Mouse (Mus musculus) kidney, embryonic 15.5 days (tissue): Measurements from ENCODE around the gene Pank4. TPM values are rescaled to one million over a fixed set of nuclear protein-coding genes. Genes with fewer than 3 reads are reported as not detected.
A peak's percentile ranks its signal among the peaks of the same experiment; 100 is the strongest.

ENCODE experiments used
- ATAC-seq: fragments of 200-750 bp; cut with Nextera tagmentation; replicated peaks from 2 replicates; pipeline ENCODE4 v1.8.0; 2017; ENCODE audit warnings: moderate TSS enrichment; ENCODE audit not compliant: low FRiP score
- H3K27ac ChIP-seq: fragments of 300-500 bp; sonication (generic); 2 replicates; pipeline ENCODE4 v1.5.1; 2015; ENCODE audit warnings: mild to moderate bottlenecking, inconsistent platforms
- H3K27me3 ChIP-seq: fragments of 300-500 bp; sonication (generic); 2 replicates; pipeline ENCODE4 v1.6.1; 2015; ENCODE audit warnings: inconsistent platforms
- H3K36me3 ChIP-seq: fragments of 300-500 bp; sonication (generic); 2 replicates; pipeline ENCODE4 v1.6.1; 2015; ENCODE audit warnings: inconsistent platforms
- H3K4me1 ChIP-seq: fragments of 300-500 bp; sonication (generic); 2 replicates; pipeline ENCODE4 v1.6.1; 2015; ENCODE audit warnings: inconsistent platforms
- H3K4me2 ChIP-seq: fragments of 300-500 bp; sonication (generic); 2 replicates; pipeline ENCODE4 v1.6.1; 2015; ENCODE audit warnings: moderate library complexity, mild to moderate bottlenecking, inconsistent platforms
- H3K4me3 ChIP-seq: fragments of 300-500 bp; sonication (generic); replicated peaks from 2 replicates; pipeline ENCODE4 v1.5.1; 2015; ENCODE audit warnings: mild to moderate bottlenecking, inconsistent platforms
- H3K9ac ChIP-seq: fragments of 300-500 bp; sonication (generic); 2 replicates; pipeline ENCODE4 v1.6.1; 2015; ENCODE audit warnings: mild to moderate bottlenecking, inconsistent platforms
- H3K9me3 ChIP-seq: fragments of 300-500 bp; sonication (generic); replicated peaks from 2 replicates; pipeline ENCODE4 v1.6.1; 2016; ENCODE audit warnings: inconsistent platforms
- WGBS: fragments of 180-500 bp; shearing (Covaris S2); methylation state at CpG from one replicate; pipeline ENCODE4 v1.1.7; 2015; ENCODE audit warnings: mixed read lengths; 5-methylcytosine and 5-hydroxymethylcytosine counted together
- polyA plus RNA-seq: library from polyadenylated mRNA; unstranded; fragments of >200 nt; fragmentation: Nextera tagmentation; extraction: Ambion mirVana; gene quantifications from 2 replicates; pipeline ENCODE4 v1.2.1, GENCODE M21; 2015

The Pank4 gene
- polyA plus RNA-seq, 1 experiment from 2014 or later, result 46.3 TPM

- Histone ChIP-seq H3K36me3 (no peaks in the 10 kb centered on the region), H3K4me2 (peak overlapping the region; percentile 66), H3K9ac (no peak overlapping the region; the same call in 1 of the 2 replicates), H3K9me3 (no peaks in the 10 kb centered on the region), H3K27ac (peak overlapping the region; percentile 68), H3K27me3 (peaks cover 35% of the 10 kb centered on the region), H3K4me3 (peak overlapping the region; percentile 34), H3K4me1 (peaks cover 15% of the 10 kb centered on the region)
- WGBS, result 1% methylated on average over 8 of the region's 8 CpGs
- ATAC-seq, result peak; percentile 91
These were observed 17.6 kb upstream of the Pank4 start for GRCm38 (mm10) chr4:154946319-154946718.

DNA sequence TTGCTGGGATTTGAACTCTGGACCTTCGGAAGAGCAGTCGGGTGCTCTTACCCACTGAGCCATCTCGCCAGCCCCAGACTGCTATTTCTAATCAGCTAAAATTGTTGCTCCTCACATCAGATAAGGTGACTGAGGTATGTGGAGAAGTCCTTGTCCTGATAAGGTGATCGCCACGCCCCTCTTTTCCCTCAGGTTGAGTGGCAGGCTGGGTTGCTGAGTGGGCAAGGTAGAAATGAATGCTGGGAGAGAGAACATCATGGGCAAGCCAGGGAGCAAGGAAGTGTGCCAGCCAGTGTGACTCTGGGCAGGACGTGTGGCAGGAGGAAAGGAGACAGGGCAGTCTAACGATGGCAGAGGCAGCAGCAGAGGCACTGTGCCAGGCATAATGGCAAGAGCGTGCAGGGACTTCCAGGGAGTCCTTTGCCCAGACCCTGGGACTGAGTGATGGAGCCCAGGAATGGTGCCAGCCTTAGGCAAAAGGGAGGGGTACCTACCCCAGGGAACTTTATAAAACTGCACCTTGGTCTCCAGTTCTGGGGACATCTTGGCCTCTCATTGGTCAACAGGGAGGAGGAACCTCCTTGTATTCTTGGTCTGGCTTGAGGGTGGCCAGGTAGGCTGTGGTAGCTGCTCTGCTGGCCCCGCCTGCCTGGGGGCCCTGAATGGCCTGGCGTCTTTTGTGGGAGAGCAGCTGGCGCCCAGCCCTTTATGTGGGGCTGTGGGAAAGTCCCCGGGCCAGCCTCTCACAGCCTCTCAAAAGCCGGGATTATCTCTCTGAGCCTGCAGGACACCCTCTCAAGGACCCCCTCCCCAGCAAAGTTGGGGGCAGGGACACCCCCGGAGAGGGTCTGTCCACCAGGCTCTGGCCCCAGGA lies 15.6 kb upstream of the Pank4 start:
- H3K27me3 ChIP-seq, result peaks cover 52% of the 10 kb centered on the region
- H3K9ac ChIP-seq, result no peak overlapping the region
- no peaks in the 10 kb centered on the region for H3K9me3 ChIP-seq
- peaks cover 25% of the 10 kb centered on the region for H3K4me1 ChIP-seq
- no peaks in the 10 kb centered on the region for H3K36me3 ChIP-seq
- no peak overlapping the region for H3K27ac ChIP-seq
- no peak overlapping the region for H3K4me2 ChIP-seq
- ATAC-seq, result no peak
- 52% methylated on average over 14 of the region's 14 CpGs for WGBS
- H3K4me3 ChIP-seq, result no peak overlapping the region

- Histone ChIP-seq H3K27ac (no peak overlapping the region), H3K9ac (no peak overlapping the region), H3K27me3 (peaks cover 60% of the 10 kb centered on the region), H3K36me3 (no peaks in the 10 kb centered on the region), H3K4me3 (no peak overlapping the region), H3K4me2 (no peak overlapping the region), H3K4me1 (peaks cover 25% of the 10 kb centered on the region), H3K9me3 (no peaks in the 10 kb centered on the region)
- WGBS, result 71% methylated on average over 6 of the region's 6 CpGs
- no peak for ATAC-seq
These were observed 14.9 kb upstream of the Pank4 start for GRCm38 (mm10) chr4:154948940-154949588.

GRCm38 (mm10) chr4:154949589-154949982 lies 14.3 kb upstream of the Pank4 start:
- Histone ChIP-seq H3K27ac (no peak overlapping the region), H3K4me2 (no peak overlapping the region), H3K27me3 (peaks cover 65% of the 10 kb centered on the region), H3K9ac (no peak overlapping the region), H3K4me3 (no peak overlapping the region), H3K36me3 (no peaks in the 10 kb centered on the region), H3K4me1 (peaks cover 25% of the 10 kb centered on the region), H3K9me3 (no peaks in the 10 kb centered on the region)
- ATAC-seq, result no peak
- 11% methylated on average over 16 of the region's 16 CpGs for WGBS

DNA sequence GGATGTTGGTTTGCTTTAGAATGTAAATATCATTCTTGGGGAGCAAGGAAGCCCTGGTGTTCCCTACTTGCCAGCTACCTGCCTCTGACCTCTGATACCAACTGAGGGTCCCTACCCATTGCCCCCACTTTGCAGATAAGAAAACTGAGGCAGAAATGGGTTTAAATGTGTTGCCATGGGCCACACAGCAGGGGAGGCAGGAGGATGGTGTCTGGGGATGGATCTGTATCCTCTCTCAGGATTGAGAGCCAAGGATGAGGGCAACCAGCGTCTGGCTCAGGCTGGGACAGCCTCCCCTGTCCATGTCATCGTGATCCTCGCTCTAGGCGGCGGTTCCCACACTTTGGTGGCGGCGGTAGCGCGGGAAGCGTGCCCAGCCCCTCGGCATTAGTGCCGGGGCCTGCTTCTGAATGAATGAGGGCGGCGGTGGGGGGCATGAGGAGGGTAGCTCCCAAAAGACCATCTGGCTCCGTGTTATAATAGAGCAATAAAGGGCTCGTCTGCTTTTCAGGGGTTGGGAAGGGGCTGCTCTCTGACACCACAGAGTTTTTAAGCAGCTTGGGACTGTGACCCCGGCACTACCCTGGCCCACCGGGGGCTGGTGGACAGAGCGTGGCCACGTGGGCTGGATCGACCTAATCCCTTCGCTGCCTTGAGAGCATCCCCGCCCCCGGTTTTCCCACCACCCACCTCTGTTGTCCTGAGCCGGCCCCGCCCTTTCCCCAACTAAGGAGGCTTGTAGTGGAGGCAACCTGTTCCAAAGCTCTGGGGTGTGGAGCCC lies 11.3 kb upstream of the Pank4 start:
- Histone ChIP-seq H3K27ac (no peak overlapping the region), H3K4me2 (peak overlapping the region; percentile 37), H3K4me3 (peak overlapping the region; percentile 8; the same call in 1 of the 2 replicates), H3K9ac (no peak overlapping the region), H3K36me3 (no peaks in the 10 kb centered on the region), H3K4me1 (peaks cover 22% of the 10 kb centered on the region), H3K27me3 (peaks cover 91% of the 10 kb centered on the region), H3K9me3 (no peaks in the 10 kb centered on the region)
- WGBS, result under 1% methylated on average over 25 of the region's 26 CpGs
- no peak for ATAC-seq

GRCm38 (mm10) chr4:154956604-154957003 lies 7.3 kb upstream of the Pank4 start:
- no peak for ATAC-seq
- peaks cover 96% of the 10 kb centered on the region for H3K27me3 ChIP-seq
- WGBS, result 36% methylated on average over 9 of the region's 9 CpGs

GRCm38 (mm10) chr4:154957289-154957993 lies 6.5 kb upstream of the Pank4 start:
- WGBS, result 49% methylated on average over 13 of the region's 13 CpGs
- Histone ChIP-seq H3K4me3 (no peak overlapping the region), H3K9ac (no peak overlapping the region), H3K27me3 (peaks cover 96% of the 10 kb centered on the region), H3K27ac (no peak overlapping the region), H3K36me3 (no peaks in the 10 kb centered on the region), H3K4me2 (peak overlapping the region; percentile 47; the same call in 1 of the 2 replicates), H3K4me1 (peaks cover 62% of the 10 kb centered on the region), H3K9me3 (no peaks in the 10 kb centered on the region)
- no peak for ATAC-seq

More at GRCm38 (mm10) chr4:154956604-154957003, 7.3 kb upstream of the Pank4 start:
- Histone ChIP-seq H3K9ac (no peak overlapping the region), H3K36me3 (no peaks in the 10 kb centered on the region), H3K4me1 (peaks cover 54% of the 10 kb centered on the region), H3K4me2 (no peak overlapping the region), H3K27ac (no peak overlapping the region), H3K9me3 (no peaks in the 10 kb centered on the region), H3K4me3 (no peak overlapping the region)

DNA sequence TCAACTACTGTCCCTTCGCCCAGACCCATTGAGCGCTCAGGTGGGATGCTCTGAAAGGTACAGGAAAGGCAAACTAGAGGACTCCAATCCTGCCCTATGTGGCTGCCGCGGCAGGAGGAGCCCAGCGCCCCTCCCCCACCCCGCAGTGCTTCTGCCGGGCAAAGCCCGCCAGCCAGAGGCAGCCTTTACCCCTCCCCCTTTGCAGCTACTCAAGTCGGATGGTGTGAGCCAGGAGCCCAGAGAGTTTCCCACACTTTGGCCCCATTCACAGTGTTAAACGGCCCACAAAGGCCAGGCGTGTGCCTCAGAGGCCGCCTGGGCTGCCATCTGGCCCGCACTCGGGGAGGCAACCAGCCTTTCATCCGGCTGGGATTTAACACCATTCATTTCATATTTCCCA lies 5.8 kb upstream of the Pank4 start:
- H3K4me3 ChIP-seq, result no peak overlapping the region

DNA sequence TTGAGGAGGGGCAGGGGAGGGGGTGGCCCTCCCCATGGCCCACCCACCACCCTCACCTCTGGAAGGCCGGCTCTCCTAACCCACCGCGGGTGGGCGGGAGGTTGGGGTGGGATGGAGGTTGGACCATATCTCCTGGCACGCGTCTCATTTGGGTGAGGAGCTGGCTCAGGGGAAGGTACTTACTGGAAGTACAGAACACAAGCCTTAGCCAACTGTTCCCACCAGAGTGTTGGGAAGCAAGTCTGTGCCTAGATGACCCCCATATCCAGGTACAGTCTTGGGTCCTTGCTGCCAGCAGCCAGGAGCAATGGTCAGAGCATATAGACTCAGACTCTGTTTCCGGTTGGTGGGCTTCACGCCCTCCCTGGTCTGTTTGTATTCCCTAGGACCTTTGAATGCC lies 5.3 kb upstream of the Pank4 start:
- no peak overlapping the region for H3K4me3 ChIP-seq
- WGBS, result 14% methylated on average over 8 of the region's 8 CpGs
- peak overlapping the region; percentile 47 for H3K4me2 ChIP-seq
- ATAC-seq, result no peak
- H3K9me3 ChIP-seq, result no peaks in the 10 kb centered on the region
- H3K9ac ChIP-seq, result no peak overlapping the region
- no peak overlapping the region for H3K27ac ChIP-seq
- H3K36me3 ChIP-seq, result no peaks in the 10 kb centered on the region
- peaks cover 95% of the 10 kb centered on the region for H3K27me3 ChIP-seq
- peaks cover 64% of the 10 kb centered on the region for H3K4me1 ChIP-seq

More for the DNA sequence above, 5.8 kb upstream of the Pank4 start:
- peaks cover 96% of the 10 kb centered on the region for H3K27me3 ChIP-seq
- no peak overlapping the region for H3K27ac ChIP-seq
- no peak overlapping the region for H3K9ac ChIP-seq
- 3% methylated on average over 15 of the region's 15 CpGs for WGBS
- 0 out of 2 replicates have a peak, but pooled peaks have one; percentile 7 for ATAC-seq
- no peaks in the 10 kb centered on the region for H3K36me3 ChIP-seq
- peak overlapping the region; percentile 47 for H3K4me2 ChIP-seq
- peaks cover 62% of the 10 kb centered on the region for H3K4me1 ChIP-seq
- H3K9me3 ChIP-seq, result no peaks in the 10 kb centered on the region

DNA sequence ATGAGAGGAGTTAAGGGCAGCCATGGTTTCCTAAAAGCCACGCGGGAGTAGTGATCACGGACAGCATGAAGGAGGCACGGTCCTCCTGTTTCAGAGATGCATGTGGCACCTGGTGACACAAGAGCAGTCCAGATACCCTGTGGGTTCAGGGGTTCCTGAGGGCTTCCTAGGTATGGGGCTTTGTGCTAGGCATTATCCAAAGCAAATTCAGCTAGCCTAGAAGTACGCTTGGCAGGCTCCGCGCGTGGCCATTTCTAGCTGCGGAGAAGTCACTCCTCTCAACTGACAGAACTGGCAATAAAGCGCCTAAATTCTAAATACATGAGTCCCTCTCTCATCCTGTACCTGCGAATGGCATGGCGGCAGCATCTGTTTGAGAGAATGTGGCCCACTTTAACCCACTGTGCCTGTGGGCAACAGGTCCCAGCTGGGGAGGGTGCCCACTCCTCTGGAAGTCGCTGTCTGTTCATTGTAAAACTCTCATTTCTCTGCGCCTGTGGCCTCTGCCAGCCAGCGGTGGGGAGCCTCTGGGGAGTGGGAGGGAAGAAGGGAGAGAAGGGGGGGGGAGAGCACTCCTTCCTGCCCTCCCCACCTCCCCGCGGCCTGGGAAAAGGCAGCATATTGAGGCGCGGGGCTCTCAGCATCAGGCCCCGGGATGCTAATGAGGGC lies 3.8 kb upstream of the Pank4 start:
- no peak overlapping the region; the same call in 1 of the 2 replicates for H3K9ac ChIP-seq
- H3K9me3 ChIP-seq, result no peaks in the 10 kb centered on the region
- H3K27ac ChIP-seq, result no peak overlapping the region
- no peaks in the 10 kb centered on the region for H3K36me3 ChIP-seq
- peak overlapping the region; percentile 90 for H3K4me3 ChIP-seq
- no peak for ATAC-seq
- H3K27me3 ChIP-seq, result peaks cover 80% of the 10 kb centered on the region
- WGBS, result 20% methylated on average over 20 of the region's 20 CpGs
- H3K4me2 ChIP-seq, result peak overlapping the region; percentile 77
- H3K4me1 ChIP-seq, result peaks cover 75% of the 10 kb centered on the region
